ENCODE assay signal across 19 mouse cellular contexts in genomic region chr9:57270399-57270798, GRCm38 (mm10). TPM values are rescaled to one million over a fixed set of nuclear protein-coding genes. Genes with fewer than 3 reads are reported as not detected.
DNase-seq lines count a peak whose midpoint lies in the region; ATAC-seq and TF ChIP-seq lines count a peak whose summit lies in the region.
"Had no signal": no experiment of that assay in that cellular context is flagged by ENCODE, and none has a peak within 500 bp of the region (broad histone marks: within the 10 kb centered on the region; RNA-seq: fewer than 3 reads in every experiment).

No protein-coding gene starts in this region.

- H3K27me3 ChIP-seq in hindbrain, embryonic 10.5 days (ENCODE audit: insufficient read depth, poor library complexity, severe bottlenecking) = peaks cover 27% of the 10 kb centered on the region
- no peaks in the 10 kb centered on the region for H3K27me3 ChIP-seq in hindbrain, postnatal 0 days (ENCODE audit: insufficient read depth, low read length)
- H3K27me3 ChIP-seq in forebrain, embryonic 13.5 days = peaks cover 3% of the 10 kb centered on the region; the same call in 1 of the 2 replicates

- H3K27ac ChIP-seq in hindbrain, embryonic 10.5 days = no peak overlapping the region
- H3K27ac ChIP-seq in hindbrain, postnatal 0 days = no peak overlapping the region
- H3K27ac ChIP-seq in layer of hippocampus, adult 2 months = peak overlapping the region; percentile 77
- H3K27ac ChIP-seq in forebrain, embryonic 13.5 days = peak overlapping the region; percentile 49; the same call in 1 of the 2 replicates
- H3K27ac ChIP-seq: gastrocnemius, adult 2 months; heart, embryonic 13.5 days; hindbrain, embryonic 14.5 days; lung, embryonic 15.5 days had no signal

- WGBS in hindbrain, embryonic 10.5 days = 33% methylated on average over 8 of the region's 8 CpGs
- WGBS in hindbrain, postnatal 0 days = 30% methylated on average over 8 of the region's 8 CpGs
- 21% methylated on average over 8 of the region's 8 CpGs for WGBS in forebrain, embryonic 13.5 days

- peak; percentile 26 for DNase-seq in hindbrain, embryonic 10.5 days (ENCODE audit: low spot score)
- DNase-seq in hindbrain, postnatal 0 days (ENCODE audit: low spot score) = no peak
- DNase-seq in layer of hippocampus, adult 2 months (ENCODE audit: low spot score in 2 of 2) = peak in 1 of 2 experiments; percentile 34
- DNase-seq in layer of hippocampus, adult 11-12 months (ENCODE audit: low spot score) = no peak
- DNase-seq in embryo, embryonic 11 days = peak; percentile 57
- DNase-seq in frontal cortex, postnatal 25 days (ENCODE audit: low spot score in 2 of 2) = no peak
- no peak for DNase-seq in spleen, postnatal 36 days (ENCODE audit: low spot score in 2 of 2)
- DNase-seq: adrenal gland, postnatal 14 days; gastrocnemius, adult 2 months; liver; thymus, adult 2 months had no signal

- no peak overlapping the region for H3K4me2 ChIP-seq in hindbrain, postnatal 0 days (ENCODE audit: low read depth, low read length)
- no peak overlapping the region for H3K4me2 ChIP-seq in forebrain, embryonic 13.5 days
- H3K4me2 ChIP-seq: heart, embryonic 13.5 days; hindbrain, embryonic 14.5 days; lung, embryonic 15.5 days had no signal

- TF ChIP-seq CTCF in hindbrain, postnatal 0 days (IDR thresholded peaks at IDR 0.05; ENCODE audit: low read depth) = no peak
- no peak for TF ChIP-seq CTCF in layer of hippocampus, adult 2 months (conservative IDR thresholded peaks at IDR 0.05)

- no peaks in the 10 kb centered on the region for H3K9me3 ChIP-seq in hindbrain, embryonic 10.5 days
- H3K9me3 ChIP-seq in hindbrain, postnatal 0 days (ENCODE audit: low read length) = no peaks in the 10 kb centered on the region
- H3K9me3 ChIP-seq in forebrain, embryonic 13.5 days (replicated peaks) = no peaks in the 10 kb centered on the region
- H3K9me3 ChIP-seq: G1E; heart, embryonic 13.5 days; lung, embryonic 15.5 days had no signal

- H3K36me3 ChIP-seq in hindbrain, embryonic 10.5 days = no peaks in the 10 kb centered on the region
- no peaks in the 10 kb centered on the region for H3K36me3 ChIP-seq in hindbrain, postnatal 0 days (ENCODE audit: insufficient read depth, low read length)
- H3K36me3 ChIP-seq in forebrain, embryonic 13.5 days (ENCODE audit: poor library complexity, severe bottlenecking) = no peaks in the 10 kb centered on the region
- H3K36me3 ChIP-seq: G1E; heart, embryonic 13.5 days; lung, embryonic 15.5 days had no signal

- H3K4me3 ChIP-seq in hindbrain, embryonic 10.5 days = no peak overlapping the region
- no peak overlapping the region for H3K4me3 ChIP-seq in hindbrain, postnatal 0 days (ENCODE audit: low read length)
- H3K4me3 ChIP-seq in layer of hippocampus, adult 2 months = no peak overlapping the region
- no peak overlapping the region for H3K4me3 ChIP-seq in forebrain, embryonic 13.5 days
- H3K4me3 ChIP-seq: gastrocnemius, adult 2 months; heart, embryonic 13.5 days; lung, embryonic 15.5 days had no signal

- H3K9ac ChIP-seq in hindbrain, postnatal 0 days (replicated peaks; ENCODE audit: low read length) = no peak overlapping the region
- no peak overlapping the region for H3K9ac ChIP-seq in forebrain, embryonic 13.5 days
- H3K9ac ChIP-seq: heart, embryonic 13.5 days; hindbrain, embryonic 14.5 days; lung, embryonic 15.5 days had no signal

- peaks cover 77% of the 10 kb centered on the region for H3K4me1 ChIP-seq in hindbrain, embryonic 10.5 days (replicated peaks)
- H3K4me1 ChIP-seq in hindbrain, postnatal 0 days (ENCODE audit: insufficient read depth, low read length) = peaks cover 5% of the 10 kb centered on the region; the same call in 1 of the 2 replicates
- peaks cover 46% of the 10 kb centered on the region for H3K4me1 ChIP-seq in forebrain, embryonic 13.5 days

- ATAC-seq in hindbrain, postnatal 0 days = no peak
- ATAC-seq in forebrain, embryonic 13.5 days = 0 out of 2 replicates have a peak, but pooled peaks have one; percentile 45

RNA-seq across cellular contexts. Expression of gene 1700017B05Rik, which starts 8.0 kb away (rescaled TPM):
- polyA plus RNA-seq in hindbrain, embryonic 10.5 days (2016; fragmentation: Nextera tagmentation; extraction: Ambion mirVana) = 9.5 and 10.9 TPM in 2 replicates
- total RNA-seq in hindbrain, postnatal 0 days (2014; rRNA removed) = 10.6 and 14.7 TPM in 2 replicates
- 5.2 and 5.3 TPM in 2 replicates for polyA plus RNA-seq in hindbrain, postnatal 0 days (2015; fragmentation: Nextera tagmentation; extraction: Ambion mirVana)
- total RNA-seq in layer of hippocampus, adult 2 months (2021) = 10 to 100 TPM; 29.4 to 32.4 TPM
- 5.8 and 8.0 TPM in 2 replicates for polyA plus RNA-seq in forebrain, embryonic 13.5 days (2015; fragmentation: Nextera tagmentation; extraction: Ambion mirVana)

RNA-seq across cellular contexts. Expression of gene Trcg1, which starts 34.0 kb away (rescaled TPM):
- polyA plus RNA-seq in hindbrain, embryonic 10.5 days (2016; fragmentation: Nextera tagmentation; extraction: Ambion mirVana) = not detected in 2 replicates
- total RNA-seq in hindbrain, postnatal 0 days (2014; rRNA removed) = not detected in 2 replicates
- not detected in 2 replicates for polyA plus RNA-seq in hindbrain, postnatal 0 days (2015; fragmentation: Nextera tagmentation; extraction: Ambion mirVana)
- not detected for total RNA-seq in layer of hippocampus, adult 2 months (2021)
- not detected in 2 replicates for polyA plus RNA-seq in forebrain, embryonic 13.5 days (2015; fragmentation: Nextera tagmentation; extraction: Ambion mirVana)
- total RNA-seq: adrenal gland, postnatal 14 days; gastrocnemius, adult 2 months; layer of hippocampus, adult 18-20 months; left cerebral cortex, postnatal 10 days; megakaryocyte progenitor cell, adult 5-6 weeks had no signal
- polyA plus RNA-seq: G1E; hindbrain, embryonic 14.5 days; lung, embryonic 15.5 days had no signal

Comparison
In these comparisons a context has a peak if more than half of its experiments do, and no peak if none do; other contexts are left out.
1. DNase-seq: peak in hindbrain, embryonic 10.5 days (single experiment) and embryo, embryonic 11 days (single experiment); none in hindbrain, postnatal 0 days (single experiment), layer of hippocampus, adult 11-12 months (single experiment), frontal cortex, postnatal 25 days (0 of 2) and spleen, postnatal 36 days (0 of 2).
2. H3K27ac ChIP-seq: peak in layer of hippocampus, adult 2 months (single experiment) and forebrain, embryonic 13.5 days (single experiment); none in hindbrain, embryonic 10.5 days (single experiment) and hindbrain, postnatal 0 days (single experiment).